Mouse (Mus musculus) heart, embryonic 14.5 days (tissue): ENCODE results near the gene Ptpn23. TPM values are rescaled to one million over a fixed set of nuclear protein-coding genes. Genes with fewer than 3 reads are reported as not detected.
A peak's percentile ranks its signal among the peaks of the same experiment; 100 is the strongest.

Experiments
- ATAC-seq: fragments of 200-750 bp; cut with Nextera tagmentation; 2 replicates; pipeline ENCODE4 v1.8.0; 2017; ENCODE audit warnings: low read depth, moderate TSS enrichment; ENCODE audit not compliant: insufficient number of reproducible peaks, insufficient read depth, low FRiP score
- H3K27ac ChIP-seq, 2 experiments: fragments of 200-500 bp in 1 of 2; fragments of 300-500 bp in 1 of 2; sonication (generic) in 1 of 2; replicated peaks in 1 of 2; 2 replicates each; pipeline ENCODE4 v1.5.1; 2012 to 2014; ENCODE audit warnings: low read depth in 2 of 2, low read length in 2 of 2, control low read depth in 1 of 2, mild to moderate bottlenecking in 1 of 2, mixed read lengths in 1 of 2; ENCODE audit not compliant: control insufficient read depth in 1 of 2, insufficient read depth in 1 of 2
- H3K27me3 ChIP-seq: fragments of 300-500 bp; sonication (generic); 2 replicates; pipeline ENCODE4 v1.6.1; 2014; ENCODE audit warnings: mild to moderate bottlenecking, low read length, control low read depth; ENCODE audit not compliant: control insufficient read depth, insufficient read depth
- H3K36me3 ChIP-seq: fragments of 300-500 bp; sonication (generic); 2 replicates; pipeline ENCODE4 v1.6.1; 2014; ENCODE audit warnings: mild to moderate bottlenecking, control low read depth, low read length, mixed read lengths; ENCODE audit not compliant: control insufficient read depth, insufficient read depth
- H3K4me1 ChIP-seq, 2 experiments: fragments of 200-500 bp in 1 of 2; fragments of 300-500 bp in 1 of 2; sonication (generic) in 1 of 2; 2 replicates each; pipeline ENCODE4 v1.6.1; 2012 to 2014; ENCODE audit warnings: low read length in 2 of 2, control low read depth in 1 of 2, mixed read lengths in 1 of 2; ENCODE audit not compliant: control insufficient read depth in 2 of 2, insufficient read depth in 2 of 2
- H3K4me2 ChIP-seq: fragments of 300-500 bp; sonication (generic); 2 replicates; pipeline ENCODE4 v1.6.1; 2014; ENCODE audit warnings: mild to moderate bottlenecking, low read length
- H3K4me3 ChIP-seq, 2 experiments: fragments of 200-500 bp in 1 of 2; fragments of 300-500 bp in 1 of 2; sonication (generic) in 1 of 2; 2 replicates each; pipeline ENCODE4 v1.5.1; 2012 to 2014; ENCODE audit warnings: low read length in 2 of 2, mild to moderate bottlenecking in 2 of 2, control low read depth in 1 of 2, low read depth in 1 of 2, moderate library complexity in 1 of 2; ENCODE audit not compliant: control insufficient read depth in 1 of 2, insufficient read depth in 1 of 2
- H3K9ac ChIP-seq: fragments of 300-500 bp; sonication (generic); 2 replicates; pipeline ENCODE4 v1.6.1; 2014; ENCODE audit warnings: mild to moderate bottlenecking, low read length
- H3K9me3 ChIP-seq: fragments of 300-500 bp; sonication (generic); 2 replicates; pipeline ENCODE4 v1.6.1; 2016; ENCODE audit warnings: low read length, control low read depth; ENCODE audit not compliant: control insufficient read depth
- WGBS: fragments of 180-500 bp; shearing (Covaris S2); extraction: QIAGEN DNeasy Blood & Tissue Kit; methylation state at CpG from one replicate; pipeline ENCODE4 v1.1.7; 2014; 5-methylcytosine and 5-hydroxymethylcytosine counted together
- polyA plus RNA-seq: library from polyadenylated mRNA; unstranded; fragments of >200 nt; fragmentation: Nextera tagmentation; extraction: Ambion mirVana; gene quantifications from 2 replicates; pipeline ENCODE4 v1.2.1, GENCODE M21; 2014

Ptpn23 gene
- 10.3 and 12.5 TPM in 2 replicates for polyA plus RNA-seq

DNA sequence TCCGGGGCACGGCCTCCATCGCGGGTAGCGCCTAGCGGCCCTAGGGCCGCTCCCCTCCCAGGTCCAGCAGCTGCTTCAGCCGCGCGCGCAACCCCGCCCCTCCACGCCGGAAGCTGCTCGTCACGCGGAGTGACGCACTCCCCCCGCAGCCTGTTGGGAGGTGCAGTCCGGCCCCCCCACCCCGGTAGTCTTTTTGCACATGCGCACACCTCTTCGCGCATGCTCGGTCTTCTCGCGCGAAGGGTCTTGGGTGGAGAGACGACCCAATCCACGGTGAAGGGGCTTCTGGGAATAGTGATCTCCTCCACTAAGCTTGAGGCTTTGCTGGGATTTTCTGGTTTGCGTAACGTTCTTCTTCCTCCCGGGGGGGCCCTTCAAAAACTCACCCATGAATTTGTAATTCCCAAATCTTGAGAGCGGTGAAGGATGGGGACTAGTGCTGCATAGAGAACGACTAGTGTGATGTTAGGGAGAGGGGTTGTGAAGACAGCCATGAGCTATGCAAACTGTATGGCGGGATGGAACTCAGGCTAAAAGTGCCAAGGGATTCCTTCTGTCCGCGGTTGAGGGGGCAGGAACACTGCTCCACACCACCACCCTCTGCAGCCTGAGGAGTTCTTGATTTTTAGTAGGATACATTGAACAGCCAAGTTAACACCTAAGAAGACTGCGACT, at the start of gene Ptpn23:
Ptpn23 (minus strand) TSS at position 115 of the 675 bp plus-strand sequence.
- peaks cover 7 to 12% of the 10 kb centered on the region in 2 experiments for H3K4me1 ChIP-seq
- under 1% methylated on average over 33 of the region's 39 CpGs for WGBS
- no peaks in the 10 kb centered on the region for H3K27me3 ChIP-seq
- H3K27ac ChIP-seq = peak within 1 kb of the TSS; percentile 84 to 93
- H3K36me3 ChIP-seq = peaks cover 4% of the 10 kb centered on the region; the same call in 1 of the 2 replicates
- H3K9ac ChIP-seq = peak within 1 kb of the TSS; percentile 89
- peak within 1 kb of the TSS; percentile 71 for H3K4me2 ChIP-seq
- H3K4me3 ChIP-seq = peak within 1 kb of the TSS; percentile 82 to 85
- H3K9me3 ChIP-seq = no peaks in the 10 kb centered on the region
- peak; percentile 95 for ATAC-seq

- no peak overlapping the region for H3K9ac ChIP-seq
- no peak overlapping the region for H3K4me2 ChIP-seq
- no peak for ATAC-seq
- H3K4me1 ChIP-seq = no peaks in the 10 kb centered on the region
- H3K36me3 ChIP-seq = peaks cover 31% of the 10 kb centered on the region
- H3K9me3 ChIP-seq = no peaks in the 10 kb centered on the region
- 82% methylated on average over 3 of the region's 3 CpGs for WGBS
- H3K27me3 ChIP-seq = no peaks in the 10 kb centered on the region
- no peak overlapping the region for H3K27ac ChIP-seq
- no peak overlapping the region for H3K4me3 ChIP-seq
Observed at GRCm38 (mm10) chr9:110452523-110452922, 44.5 kb upstream of the Ptpn23 start.

DNA sequence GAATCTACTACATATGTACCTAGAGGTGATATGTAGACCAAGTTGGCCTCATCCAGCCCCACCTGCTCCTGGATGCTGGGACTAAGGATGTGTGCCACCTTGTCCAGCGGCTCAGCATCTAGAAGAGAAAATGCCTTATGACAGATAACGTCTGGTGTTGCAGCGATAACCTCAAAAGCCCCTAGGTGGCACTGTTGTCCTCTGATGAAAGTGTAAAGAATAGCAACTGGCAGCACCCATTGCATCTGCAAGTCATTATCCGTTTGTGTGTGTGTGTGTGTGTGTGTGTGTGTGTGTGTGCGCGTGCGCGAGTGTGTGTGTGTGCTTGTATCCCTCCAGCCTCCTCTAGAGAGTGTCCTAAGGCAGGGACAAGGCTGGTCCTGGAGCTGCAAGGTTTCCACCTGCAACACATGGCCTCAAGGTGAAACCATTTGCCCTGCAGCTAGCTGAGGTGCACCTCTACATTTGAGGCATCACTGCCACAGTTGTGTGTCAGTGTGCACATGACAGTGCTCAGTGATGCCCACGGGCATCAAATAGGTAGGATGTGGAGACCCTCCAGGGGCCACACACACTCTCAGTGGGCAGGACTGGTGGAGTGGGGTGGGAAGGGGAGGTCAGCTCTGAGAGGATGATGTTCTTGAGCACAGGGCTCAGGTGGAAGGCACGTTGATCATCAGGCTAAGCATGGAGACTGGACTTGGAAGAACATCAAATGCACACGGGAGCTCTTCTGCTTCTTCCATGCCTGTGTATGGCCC, 41.0 kb upstream of the Ptpn23 start:
- H3K27me3 ChIP-seq = no peaks in the 10 kb centered on the region
- no peak overlapping the region for H3K4me3 ChIP-seq
- H3K9ac ChIP-seq = no peak overlapping the region
- 29% methylated on average over 11 of the region's 11 CpGs for WGBS
- H3K36me3 ChIP-seq = peaks cover 33% of the 10 kb centered on the region
- H3K27ac ChIP-seq = no peak overlapping the region
- H3K9me3 ChIP-seq = no peaks in the 10 kb centered on the region
- no peaks in the 10 kb centered on the region for H3K4me1 ChIP-seq
- no peak; the same call in 1 of the 2 replicates for ATAC-seq
- H3K4me2 ChIP-seq = no peak overlapping the region

DNA sequence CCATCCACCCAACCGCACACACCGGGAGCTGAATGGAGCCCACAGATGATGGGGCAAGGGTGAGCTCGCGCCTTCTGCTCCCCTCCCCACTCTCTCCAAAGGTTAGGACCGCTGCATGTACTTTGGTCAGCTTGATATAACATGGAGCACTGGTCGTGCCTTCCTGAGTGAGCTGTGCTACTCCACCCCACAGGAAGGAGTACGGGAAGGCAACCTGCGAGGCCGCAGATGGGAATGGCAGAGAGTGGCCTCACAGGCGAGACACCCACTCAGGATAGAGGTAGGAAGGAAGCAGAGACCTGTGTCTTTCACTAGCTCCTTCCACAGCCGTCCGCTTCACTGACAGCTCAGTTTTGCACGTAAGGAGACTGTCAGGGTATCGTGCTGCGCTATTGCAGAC, 40.3 kb upstream of the Ptpn23 start:
- no peak overlapping the region for H3K9ac ChIP-seq
- 79% methylated on average over 15 of the region's 15 CpGs for WGBS
- H3K4me3 ChIP-seq = no peak overlapping the region
- H3K9me3 ChIP-seq = no peaks in the 10 kb centered on the region
- no peaks in the 10 kb centered on the region for H3K4me1 ChIP-seq
- H3K4me2 ChIP-seq = no peak overlapping the region
- no peak overlapping the region for H3K27ac ChIP-seq
- peaks cover 33% of the 10 kb centered on the region for H3K36me3 ChIP-seq
- ATAC-seq = no peak
- H3K27me3 ChIP-seq = no peaks in the 10 kb centered on the region

DNA sequence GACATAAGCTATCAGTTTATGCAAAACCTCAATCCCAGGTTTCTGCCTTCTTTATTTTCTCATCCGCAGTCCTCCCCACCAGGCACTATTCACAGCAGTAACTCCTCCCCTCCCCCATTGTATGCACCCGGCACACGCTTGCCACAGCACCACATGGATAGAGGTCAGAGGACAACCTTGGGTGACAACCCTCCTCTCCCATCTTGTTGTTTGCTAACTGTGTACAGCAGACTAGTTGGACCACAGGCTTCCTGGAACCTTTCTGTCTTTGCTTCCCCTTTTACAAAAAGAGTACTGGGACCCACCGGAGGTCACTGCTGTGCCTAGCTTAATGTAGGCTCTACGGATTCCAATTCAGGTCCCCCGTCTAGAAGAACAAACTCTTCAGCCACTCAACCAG, 32.5 kb upstream of the Ptpn23 start:
- Histone ChIP-seq H3K36me3 (peaks cover 37% of the 10 kb centered on the region), H3K27me3 (no peaks in the 10 kb centered on the region), H3K4me1 (no peaks in the 10 kb centered on the region), H3K27ac (no peak overlapping the region), H3K9me3 (no peaks in the 10 kb centered on the region), H3K4me3 (no peak overlapping the region), H3K9ac (no peak overlapping the region), H3K4me2 (no peak overlapping the region)
- ATAC-seq = no peak
- WGBS = 90% methylated on average over 6 of the region's 6 CpGs

- H3K4me1 ChIP-seq = no peaks in the 10 kb centered on the region
Observed at GRCm38 (mm10) chr9:110440049-110440448, 32.0 kb upstream of the Ptpn23 start.

DNA sequence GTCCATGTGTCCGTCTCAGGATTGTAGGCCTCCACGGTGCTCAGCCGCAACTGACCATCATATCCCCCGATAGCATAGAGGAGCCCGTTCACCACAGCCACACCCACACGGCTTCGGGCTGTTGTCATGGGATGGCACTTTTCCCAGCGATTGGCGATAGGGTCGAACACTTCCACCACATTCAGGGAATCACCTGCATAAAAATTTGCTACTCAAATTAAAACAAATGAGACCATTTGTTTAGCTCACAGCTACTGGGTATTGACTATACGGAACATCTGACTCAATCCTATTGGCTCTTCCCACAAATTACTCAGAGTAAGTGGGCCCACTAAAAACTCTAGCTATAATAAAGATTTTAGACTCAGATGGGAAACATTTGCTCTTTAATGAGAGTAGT, 28.0 kb upstream of the Ptpn23 start:
- Histone ChIP-seq H3K9ac (no peak overlapping the region), H3K27ac (no peak overlapping the region), H3K36me3 (peaks cover 63% of the 10 kb centered on the region), H3K9me3 (no peaks in the 10 kb centered on the region), H3K4me3 (no peak overlapping the region), H3K4me2 (no peak overlapping the region), H3K4me1 (no peaks in the 10 kb centered on the region), H3K27me3 (no peaks in the 10 kb centered on the region)
- no peak for ATAC-seq
- 93% methylated on average over 11 of the region's 11 CpGs for WGBS

More at GRCm38 (mm10) chr9:110440049-110440448, 32.0 kb upstream of the Ptpn23 start:
- WGBS = 64% methylated on average over 3 of the region's 5 CpGs
- H3K4me3 ChIP-seq = no peak overlapping the region
- H3K27ac ChIP-seq = no peak overlapping the region
- H3K4me2 ChIP-seq = no peak overlapping the region
- H3K9me3 ChIP-seq = no peaks in the 10 kb centered on the region
- no peaks in the 10 kb centered on the region for H3K27me3 ChIP-seq
- no peak for ATAC-seq
- peaks cover 42% of the 10 kb centered on the region for H3K36me3 ChIP-seq
- H3K9ac ChIP-seq = no peak overlapping the region
